Mouse (Mus musculus): ENCODE measurements around the gene Ciao2a.

The Ciao2a gene

DNA sequence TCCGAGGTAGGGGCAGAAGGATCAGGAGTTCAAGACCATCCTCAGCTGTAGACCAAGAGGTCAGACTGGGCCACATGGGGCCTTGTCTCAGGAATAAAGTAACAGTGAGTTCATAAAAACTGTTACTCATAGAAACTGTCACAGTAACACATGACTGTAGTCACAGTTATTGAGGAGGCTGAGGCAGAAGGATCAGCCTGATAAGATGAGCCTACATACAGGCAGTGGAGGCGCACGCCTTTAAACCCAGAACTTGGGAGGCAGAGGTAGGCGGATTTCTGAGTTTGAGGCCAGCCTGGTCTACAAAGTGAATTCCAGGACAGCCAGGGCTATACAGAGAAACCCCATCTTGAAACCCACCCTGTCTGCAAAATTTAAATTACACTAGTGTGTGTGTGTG, 6.3 kb upstream of the Ciao2a start:
- no peak for DNase-seq (ENCODE audit: low spot score in 2 of 2)

DNA sequence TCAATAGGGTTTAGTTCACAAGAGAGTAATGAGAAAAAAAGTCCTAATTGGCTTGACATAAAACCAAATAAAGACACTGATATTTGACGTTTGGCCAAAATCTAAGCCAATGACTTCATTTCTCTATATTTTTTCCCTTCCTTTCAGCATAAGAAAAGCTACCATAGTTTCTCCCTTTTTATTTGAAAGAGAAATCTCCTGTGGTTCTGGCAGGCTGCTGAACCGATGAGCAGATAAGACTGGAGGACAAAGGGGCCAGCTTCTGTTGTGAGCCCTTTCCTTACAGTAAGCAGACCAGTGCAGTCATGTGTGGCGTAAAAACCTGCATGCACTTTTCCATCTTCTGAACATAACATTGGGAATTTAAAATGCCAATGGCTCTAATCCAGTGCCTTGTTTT, 5.5 kb upstream of the Ciao2a start:
- DNase-seq (ENCODE audit: low spot score in 2 of 2), result no peak

GRCm38 (mm10) chr9:66121421-66121820, 5.0 kb upstream of the Ciao2a start:
- no peak for DNase-seq (ENCODE audit: low spot score in 2 of 2)

DNA sequence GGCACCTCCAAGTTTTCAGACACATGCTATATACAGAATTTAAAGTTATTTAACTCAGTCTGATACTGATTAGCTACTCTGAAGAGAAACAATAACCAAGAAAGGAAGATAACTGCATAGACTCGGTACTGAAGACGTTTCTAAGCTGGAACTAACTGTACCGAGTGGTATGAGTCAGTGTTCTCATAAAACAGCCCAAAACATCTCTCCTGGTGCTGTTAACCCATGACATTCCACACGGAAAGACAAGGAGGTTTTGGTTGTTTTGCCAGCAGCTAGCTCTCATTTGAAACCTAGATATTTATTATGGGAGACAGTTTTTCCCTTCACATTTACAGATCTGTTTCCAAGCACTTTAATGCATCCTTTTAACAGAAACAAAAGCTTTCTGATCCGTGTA, 2.8 kb upstream of the Ciao2a start:
- no peak for DNase-seq (ENCODE audit: low spot score in 2 of 2)

DNA sequence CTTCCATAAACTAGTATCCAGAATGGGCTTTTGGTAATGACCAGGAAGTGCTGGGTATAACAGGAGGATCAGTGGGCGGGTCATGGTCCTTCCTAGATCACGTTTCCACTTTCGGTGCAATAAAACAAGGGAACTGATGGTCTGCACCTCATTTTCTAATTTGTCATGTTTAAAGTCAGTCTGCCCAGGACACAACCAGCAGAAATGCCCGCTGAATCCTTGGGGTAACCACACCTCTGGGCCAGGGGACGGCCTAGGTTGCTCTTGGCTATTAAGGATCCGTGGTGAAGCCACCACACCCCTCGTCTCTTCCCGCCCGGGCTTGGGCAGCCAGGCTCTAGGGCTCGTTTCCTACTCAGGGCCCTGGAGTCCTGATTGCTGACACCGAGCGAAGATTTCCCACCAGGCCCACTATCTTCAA, 2.3 kb upstream of the Ciao2a start:
- DNase-seq (ENCODE audit: low spot score in 2 of 2), result peak; percentile 44 to 75

- DNase-seq (ENCODE audit: low spot score in 2 of 2), result peak; percentile 98 to 99
Measured at GRCm38 (mm10) chr9:66124681-66125542, 1.5 kb upstream of the Ciao2a start.

- DNase-seq (ENCODE audit: low spot score in 2 of 2), result peak; percentile 21 to 68
Measured at GRCm38 (mm10) chr9:66125543-66126455, 612 bp upstream of the Ciao2a start.

- no peak for DNase-seq (ENCODE audit: low spot score in 2 of 2)
Measured at GRCm38 (mm10) chr9:66127193-66127546, 759 bp downstream of the Ciao2a start.

DNA sequence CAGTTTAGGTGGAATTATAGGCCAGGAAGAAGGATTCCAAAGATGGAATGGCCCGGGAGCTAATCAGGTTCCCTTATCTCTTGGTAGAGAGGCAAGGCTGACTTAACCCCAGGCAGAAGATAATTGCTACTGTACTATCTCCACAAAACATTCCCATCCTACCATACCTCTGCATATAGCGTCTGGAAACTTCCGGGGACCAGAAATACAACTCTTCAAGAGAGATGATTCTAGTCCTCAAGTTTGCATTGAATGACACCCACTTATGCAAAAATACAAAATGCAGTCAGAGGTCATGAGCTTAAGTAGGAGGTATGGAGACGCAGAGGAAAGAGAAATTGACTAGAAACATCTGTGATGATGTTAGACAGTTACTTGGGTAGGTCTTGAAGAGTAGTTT, 1.5 kb downstream of the Ciao2a start:
- DNase-seq (ENCODE audit: low spot score in 2 of 2), result no peak

DNA sequence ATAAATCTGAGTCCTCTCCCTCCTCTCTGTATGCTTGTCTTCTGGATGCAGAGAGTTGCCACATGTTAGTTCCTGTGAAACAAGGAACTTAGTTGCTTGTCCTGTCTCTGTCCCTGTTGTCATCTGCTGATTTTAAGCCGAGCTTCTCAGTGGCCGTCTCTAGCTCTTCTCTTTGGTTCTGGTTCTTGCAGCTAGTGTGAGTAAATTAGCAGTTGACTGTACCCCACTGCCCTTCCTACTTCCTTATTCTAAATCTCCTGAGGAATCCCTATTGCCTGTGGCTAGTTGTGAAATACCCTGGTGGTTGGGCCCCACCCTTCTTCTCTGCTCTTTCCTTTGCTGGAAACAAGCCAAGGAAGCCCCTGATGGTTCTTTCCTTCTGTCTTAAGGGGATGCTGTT, 5.1 kb downstream of the Ciao2a start:
- no peak for DNase-seq (ENCODE audit: low spot score in 2 of 2)

DNA sequence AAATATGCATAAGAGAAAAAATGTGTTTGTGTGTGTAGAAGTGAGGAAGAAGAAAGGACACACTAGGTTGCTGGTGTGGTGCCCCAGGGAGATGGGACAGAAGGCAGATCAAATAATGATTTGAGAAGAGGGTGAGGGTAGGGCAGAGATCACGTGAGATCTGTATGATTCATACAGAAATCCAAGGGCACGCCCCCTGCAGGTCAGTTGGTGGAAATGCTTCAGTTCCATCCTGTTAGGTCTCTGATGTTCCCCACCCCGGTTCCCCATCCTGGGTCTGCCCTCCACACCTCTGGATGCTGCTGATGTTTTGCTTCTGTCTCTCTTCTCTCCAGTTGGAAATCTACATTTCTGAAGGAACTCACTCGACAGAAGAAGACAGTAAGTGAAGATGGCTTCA, 9.6 kb downstream of the Ciao2a start:
- DNase-seq (ENCODE audit: low spot score in 2 of 2), result peak; percentile 41 to 75

- no peak for DNase-seq (ENCODE audit: low spot score in 2 of 2)
Measured at GRCm38 (mm10) chr9:66138193-66138592, 11.8 kb downstream of the Ciao2a start.

DNA sequence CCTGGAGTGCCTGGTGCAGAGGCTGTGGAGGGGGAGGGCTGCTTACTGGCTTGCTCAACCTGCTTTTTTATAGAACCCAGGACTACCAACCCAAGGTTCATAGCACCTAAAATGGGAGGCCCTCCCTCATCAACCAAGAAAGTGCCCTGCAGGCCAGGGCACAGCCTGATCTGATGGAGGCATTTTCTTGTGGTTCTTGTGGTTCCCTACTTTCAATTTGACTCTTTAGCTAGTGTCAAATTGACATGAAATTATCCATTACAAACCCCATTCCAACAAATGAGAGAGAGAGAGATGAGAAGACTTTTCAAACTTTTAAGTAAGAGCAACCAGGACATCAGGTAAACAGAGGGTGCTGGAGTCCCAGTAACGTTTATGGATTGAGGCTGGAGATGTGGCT, 15.9 kb downstream of the Ciao2a start:
- no peak for DNase-seq (ENCODE audit: low spot score in 2 of 2)

DNA sequence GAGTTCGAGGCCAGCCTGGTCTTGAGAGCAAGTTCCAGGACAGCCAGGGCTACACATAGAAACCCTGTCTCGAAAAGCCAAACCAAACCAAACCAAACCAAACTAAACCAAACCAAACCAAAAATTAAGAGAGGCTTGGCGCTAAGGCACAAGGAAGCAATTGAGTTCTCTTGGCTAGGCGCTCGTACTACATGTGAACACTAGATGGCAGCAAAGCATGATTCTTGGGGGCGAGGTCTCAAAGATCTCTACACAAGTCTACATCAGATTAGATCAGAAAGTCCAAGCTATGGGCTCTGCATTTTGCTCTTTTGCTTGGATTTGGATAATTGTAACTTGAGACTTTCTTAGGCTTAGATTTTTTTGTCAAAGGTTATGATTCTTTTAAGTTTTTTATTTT, 17.8 kb downstream of the Ciao2a start:
- peak; percentile 72 to 83 for DNase-seq (ENCODE audit: low spot score in 2 of 2)

- no peak for DNase-seq (ENCODE audit: low spot score in 2 of 2)
Measured at GRCm38 (mm10) chr9:66146141-66146540, 19.7 kb downstream of the Ciao2a start.

GRCm38 (mm10) chr9:66152011-66152410, 25.6 kb downstream of the Ciao2a start:
- no peak for DNase-seq (ENCODE audit: low spot score in 2 of 2)

- no peak for DNase-seq (ENCODE audit: low spot score in 2 of 2)
Measured at GRCm38 (mm10) chr9:66153594-66153993, 27.2 kb downstream of the Ciao2a start.

GRCm38 (mm10) chr9:66154013-66154412, 27.6 kb downstream of the Ciao2a start:
- DNase-seq (ENCODE audit: low spot score in 2 of 2), result no peak

DNA sequence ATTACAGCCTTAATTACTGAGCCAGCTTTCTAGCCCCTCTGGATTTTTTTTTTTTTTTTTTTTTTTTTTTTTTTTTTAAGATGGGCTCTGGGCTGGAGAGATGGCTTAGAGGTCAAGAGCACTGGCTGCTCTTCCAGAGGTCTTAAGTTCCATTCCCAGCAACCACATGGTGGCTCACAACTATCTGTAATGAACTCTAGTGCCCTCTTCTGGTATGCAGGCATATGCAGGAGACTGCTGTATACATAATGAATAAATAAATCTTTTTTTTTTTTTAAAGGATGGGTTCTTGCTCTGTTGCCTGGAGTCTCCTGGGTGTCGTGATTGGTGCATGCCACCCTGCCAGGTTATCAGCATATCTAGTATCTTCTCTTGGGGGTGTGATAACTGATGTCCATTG, 29.1 kb downstream of the Ciao2a start:
- no peak for DNase-seq (ENCODE audit: low spot score in 2 of 2)

GRCm38 (mm10) chr9:66157958-66158830, 31.8 kb downstream of the Ciao2a start, which contains the start of gene Dapk2:
Dapk2 (plus strand) TSS chr9:66158223.
- peak; percentile 92 to 99 for DNase-seq (ENCODE audit: low spot score in 2 of 2)

DNA sequence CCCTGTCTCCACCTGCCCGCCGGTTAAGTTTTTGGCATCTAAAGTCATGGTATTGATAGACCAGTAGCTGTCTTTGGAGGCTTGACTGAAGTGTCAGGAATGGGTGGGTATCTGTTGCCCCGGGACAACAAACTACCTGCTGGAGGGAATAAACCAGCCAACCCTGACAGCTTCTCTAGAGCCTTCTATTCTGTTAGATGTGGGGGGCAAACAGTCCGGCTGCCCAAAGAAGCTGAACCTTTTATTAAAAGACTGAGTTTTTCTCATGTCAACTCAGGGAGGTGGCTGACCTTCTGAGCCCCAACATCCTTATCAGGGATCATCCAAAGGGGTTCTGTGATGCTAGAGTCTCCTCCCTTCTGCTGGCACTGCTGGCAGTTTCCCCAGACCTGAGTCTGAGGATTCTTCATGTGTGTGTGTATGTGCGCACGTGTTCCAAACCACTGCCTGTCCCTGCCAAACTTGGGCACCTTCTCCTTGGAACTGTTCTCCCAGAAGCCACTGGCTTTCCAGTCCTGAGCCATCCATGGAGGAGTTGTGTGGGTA, 32.5 kb downstream of the Ciao2a start:
- DNase-seq (ENCODE audit: low spot score in 2 of 2), result peak; percentile 66 to 72

All from spleen, postnatal 4 days (tissue).